Mouse (Mus musculus): ENCODE results near the gene Stk35. TPM values are rescaled to one million over a fixed set of nuclear protein-coding genes. Genes with fewer than 3 reads are reported as not detected.

The Stk35 gene
- 11.7 TPM for total RNA-seq (2023)

GRCm38 (mm10) chr2:129800271-129800903 is at the start of gene Stk35:
Gene Stk35, plus strand, starts transcription at chr2:129800517.

Other genes with a start within 250 kb of the Stk35 start
- 9.6 TPM for gene Sirpa, start 207.7 kb upstream of the Stk35 start, total RNA-seq (2023)
- gene Pdyn, start 100.7 kb upstream of the Stk35 start, total RNA-seq (2023) = not detected
- gene Tgm3, start 211.8 kb downstream of the Stk35 start, total RNA-seq (2023) = not detected

Data from CD4-positive naive resting alpha-beta T cell, adult 57 days (primary cell).